Mouse (Mus musculus) heart, adult 9 months (tissue): ENCODE measurements around the gene Hyal2.

Source experiments
- DNase-seq, 2 experiments: peaks; one replicate each; pipeline ENCODE4 v3.0.0; 2022; ENCODE audit warnings: low spot score in 2 of 2

The Hyal2 gene

GRCm38 (mm10) chr9:107609433-107609830 lies 41.7 kb downstream of the Hyal2 start:
- no peak for DNase-seq

GRCm38 (mm10) chr9:107611456-107612190 lies 43.9 kb downstream of the Hyal2 start:
- peak; percentile 65 to 73 for DNase-seq

- peak; percentile 97 to 99 for DNase-seq
Observed at GRCm38 (mm10) chr9:107612191-107612944, 44.6 kb downstream of the Hyal2 start.

- DNase-seq: no peak
Observed at GRCm38 (mm10) chr9:107612945-107613569, 45.3 kb downstream of the Hyal2 start.

- DNase-seq: peak in 1 of 2 experiments; percentile 51
Observed at GRCm38 (mm10) chr9:107615035-107615434, 47.3 kb downstream of the Hyal2 start.

- DNase-seq: no peak
Observed at GRCm38 (mm10) chr9:107617461-107617860, 49.7 kb downstream of the Hyal2 start.

- peak in 1 of 2 experiments; percentile 27 for DNase-seq
Observed at GRCm38 (mm10) chr9:107618098-107618497, 50.4 kb downstream of the Hyal2 start.

- peak; percentile 67 to 74 for DNase-seq
Observed at GRCm38 (mm10) chr9:107618778-107619545, 51.2 kb downstream of the Hyal2 start.

GRCm38 (mm10) chr9:107619546-107619879 lies 51.8 kb downstream of the Hyal2 start:
- DNase-seq: no peak

GRCm38 (mm10) chr9:107620954-107621353 lies 53.2 kb downstream of the Hyal2 start:
- DNase-seq: peak in 1 of 2 experiments; percentile 24
